Mouse (Mus musculus) myocyte (in vitro differentiated cells): ENCODE results near the gene Cyth3.

ENCODE experiments used
- E2F4 ChIP-seq: IDR thresholded peaks from one replicate; pipeline ENCODE4 v1.6.1; 2011; ENCODE audit warnings: mild to moderate bottlenecking, control low read depth, moderate library complexity; ENCODE audit not compliant: insufficient read depth
- POLR2A ChIP-seq: IDR thresholded peaks from one replicate; pipeline ENCODE4 v1.6.1; 2011; ENCODE audit warnings: low read depth, mild to moderate bottlenecking, control low read depth, moderate library complexity; ENCODE audit not compliant: insufficient read length
- POLR2AphosphoS2 ChIP-seq: IDR thresholded peaks from one replicate; pipeline ENCODE4 v1.6.1; 2011; ENCODE audit warnings: low read depth, control low read depth; ENCODE audit not compliant: insufficient read length
- TCF12 ChIP-seq: IDR thresholded peaks from one replicate; pipeline ENCODE4 v1.6.1; 2011; ENCODE audit warnings: mild to moderate bottlenecking, control low read depth; ENCODE audit not compliant: poor library complexity, insufficient read depth, severe bottlenecking

DNA sequence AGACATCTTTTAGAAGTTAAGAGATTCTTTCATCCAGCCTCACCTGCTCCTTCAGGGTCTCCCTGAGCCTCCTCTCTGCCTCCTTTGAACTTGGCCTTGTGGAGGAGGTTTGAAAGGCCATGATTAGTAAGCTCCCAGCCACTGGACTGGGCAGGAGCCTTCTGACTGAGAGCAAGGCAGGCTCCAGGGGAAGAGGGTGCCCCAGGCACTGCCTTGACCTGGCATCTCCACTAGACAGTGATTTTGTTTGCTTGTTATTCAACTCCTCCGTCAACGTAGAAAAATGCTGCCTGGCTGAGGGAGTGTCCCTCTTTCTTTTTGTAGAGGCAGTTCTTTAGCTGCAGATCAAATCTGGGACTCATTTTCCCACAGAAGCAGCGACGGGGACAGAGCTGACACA lies 9.0 kb upstream of the Cyth3 start:
- TF ChIP-seq E2F4 (no peak), POLR2A (no peak), POLR2AphosphoS2 (no peak), TCF12 (no peak)
